Mouse (Mus musculus) c-Kit-positive CD71-positive TER-119-negative erythroid progenitor cells, embryonic 14.5 days (primary cell): ENCODE data around the gene Elmo1.

Source experiments
- DNase-seq: peaks from one replicate; pipeline ENCODE4 v3.0.0-alpha.2; 2013; ENCODE audit warnings: low read depth

Elmo1 gene

GRCm38 (mm10) chr13:20157059-20157458 lies 66.7 kb downstream of the Elmo1 start:
- DNase-seq, result no peak

GRCm38 (mm10) chr13:20157529-20157928 lies 67.1 kb downstream of the Elmo1 start:
- no peak for DNase-seq

GRCm38 (mm10) chr13:20163339-20163954 lies 73.1 kb downstream of the Elmo1 start:
- no peak for DNase-seq

GRCm38 (mm10) chr13:20164837-20165236 lies 74.4 kb downstream of the Elmo1 start:
- DNase-seq, result no peak

GRCm38 (mm10) chr13:20173987-20174654 lies 83.7 kb downstream of the Elmo1 start:
- DNase-seq, result no peak

- no peak for DNase-seq
Observed at GRCm38 (mm10) chr13:20174655-20175280, 84.4 kb downstream of the Elmo1 start.

- DNase-seq, result no peak
Observed at GRCm38 (mm10) chr13:20180738-20181137, 90.3 kb downstream of the Elmo1 start.

GRCm38 (mm10) chr13:20181321-20181720 lies 90.9 kb downstream of the Elmo1 start:
- no peak for DNase-seq

GRCm38 (mm10) chr13:20182239-20182825 lies 91.9 kb downstream of the Elmo1 start:
- DNase-seq, result no peak

- DNase-seq, result no peak
Observed at GRCm38 (mm10) chr13:20183512-20184238, 93.3 kb downstream of the Elmo1 start.

GRCm38 (mm10) chr13:20184239-20185033 lies 94.0 kb downstream of the Elmo1 start:
- DNase-seq, result no peak

GRCm38 (mm10) chr13:20185034-20185846 lies 94.8 kb downstream of the Elmo1 start:
- DNase-seq, result no peak

GRCm38 (mm10) chr13:20185847-20186213 lies 95.4 kb downstream of the Elmo1 start:
- no peak for DNase-seq

GRCm38 (mm10) chr13:20187647-20188046 lies 97.3 kb downstream of the Elmo1 start:
- no peak for DNase-seq

- DNase-seq, result no peak
Observed at GRCm38 (mm10) chr13:20192009-20192584, 101.7 kb downstream of the Elmo1 start.

GRCm38 (mm10) chr13:20200582-20200981 lies 110.2 kb downstream of the Elmo1 start:
- DNase-seq, result no peak

- no peak for DNase-seq
Observed at GRCm38 (mm10) chr13:20202617-20203016, 112.2 kb downstream of the Elmo1 start.

- DNase-seq, result no peak
Observed at GRCm38 (mm10) chr13:20204165-20204564, 113.8 kb downstream of the Elmo1 start.

- DNase-seq, result no peak
Observed at GRCm38 (mm10) chr13:20205007-20205745, 114.8 kb downstream of the Elmo1 start.

GRCm38 (mm10) chr13:20205746-20206145 lies 115.3 kb downstream of the Elmo1 start:
- no peak for DNase-seq
